Mouse (Mus musculus) heart, embryonic 16.5 days (tissue): ENCODE results near the gene Rnf113a2. TPM values are rescaled to one million over a fixed set of nuclear protein-coding genes. Genes with fewer than 3 reads are reported as not detected.
A peak's percentile ranks its signal among the peaks of the same experiment; 100 is the strongest.

ENCODE experiments used
- ATAC-seq: fragments of 200-750 bp; cut with Nextera tagmentation; replicated peaks from 2 replicates; pipeline ENCODE4 v1.8.0; 2017; ENCODE audit warnings: moderate number of reproducible peaks; ENCODE audit not compliant: insufficient read depth, low FRiP score; ENCODE audit errors: extremely low read depth
- H3K27ac ChIP-seq: fragments of 300-500 bp; sonication (generic); 2 replicates; pipeline ENCODE4 v1.5.1; 2014; ENCODE audit warnings: mild to moderate bottlenecking, low read length, control low read depth, moderate library complexity
- H3K27me3 ChIP-seq: fragments of 300-500 bp; sonication (generic); 2 replicates; pipeline ENCODE4 v1.6.1; 2014; ENCODE audit warnings: low read length, mixed read lengths; ENCODE audit not compliant: control insufficient read depth, insufficient read depth
- H3K36me3 ChIP-seq: fragments of 300-500 bp; sonication (generic); 2 replicates; pipeline ENCODE4 v1.6.1; 2014; ENCODE audit not compliant: control insufficient read depth, insufficient read depth
- H3K4me1 ChIP-seq: fragments of 300-500 bp; sonication (generic); 2 replicates; pipeline ENCODE4 v1.6.1; 2014; ENCODE audit warnings: low read length, mixed read lengths; ENCODE audit not compliant: control insufficient read depth, insufficient read depth
- H3K4me2 ChIP-seq: fragments of 300-500 bp; sonication (generic); 2 replicates; pipeline ENCODE4 v1.6.1; 2014; ENCODE audit warnings: low read depth, mild to moderate bottlenecking, control low read depth, low read length
- H3K4me3 ChIP-seq: fragments of 300-500 bp; sonication (generic); 2 replicates; pipeline ENCODE4 v1.5.1; 2014; ENCODE audit warnings: mild to moderate bottlenecking, control low read depth, low read length
- H3K9ac ChIP-seq: fragments of 300-500 bp; sonication (generic); 2 replicates; pipeline ENCODE4 v1.6.1; 2014; ENCODE audit warnings: low read length, control low read depth
- H3K9me3 ChIP-seq: fragments of 300-500 bp; sonication (generic); replicated peaks from 2 replicates; pipeline ENCODE4 v1.6.1; 2016; ENCODE audit warnings: low read length; ENCODE audit not compliant: control insufficient read depth
- WGBS: fragments of 180-500 bp; shearing (Covaris S2); extraction: QIAGEN DNeasy Blood & Tissue Kit; methylation state at CpG from one replicate; pipeline ENCODE4 v1.1.7; 2014; 5-methylcytosine and 5-hydroxymethylcytosine counted together
- polyA plus RNA-seq: library from polyadenylated mRNA; unstranded; fragments of >200 nt; fragmentation: Nextera tagmentation; extraction: Ambion mirVana; gene quantifications from 2 replicates; pipeline ENCODE4 v1.2.1, GENCODE M21; 2015

Gene Rnf113a2
- polyA plus RNA-seq, 1 experiment from 2014 or later: 25.1 TPM

DNA sequence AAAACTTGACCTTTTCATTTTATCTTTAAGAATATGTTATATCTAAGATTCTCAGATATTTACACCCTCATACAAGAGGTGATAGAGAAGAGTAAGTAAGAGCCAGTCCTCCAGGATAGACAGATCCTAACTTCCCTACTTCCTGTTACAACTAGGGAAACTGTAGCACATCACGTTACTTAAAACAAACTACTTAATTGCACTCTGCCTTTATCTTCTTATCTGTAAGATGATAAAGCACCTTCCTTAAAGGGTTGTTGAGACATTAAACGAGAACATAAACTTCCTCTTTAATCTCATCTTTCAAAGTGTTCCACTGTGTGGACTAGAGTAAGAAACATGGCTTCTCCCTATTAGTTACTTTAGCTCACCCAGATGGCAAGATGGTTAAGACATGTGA is 21.7 kb downstream of the Rnf113a2 start:
- peaks cover 11% of the 10 kb centered on the region for H3K36me3 ChIP-seq
- ATAC-seq: no peak
- H3K4me3 ChIP-seq: no peak overlapping the region
- H3K27ac ChIP-seq: no peak overlapping the region
- WGBS: 47% methylated on average over 2 of the region's 2 CpGs
- H3K4me1 ChIP-seq: peaks cover 2% of the 10 kb centered on the region; the same call in 1 of the 2 replicates
- H3K9ac ChIP-seq: no peak overlapping the region
- no peaks in the 10 kb centered on the region for H3K27me3 ChIP-seq
- no peak overlapping the region for H3K4me2 ChIP-seq
- no peaks in the 10 kb centered on the region for H3K9me3 ChIP-seq

- Histone ChIP-seq H3K9me3 (no peaks in the 10 kb centered on the region), H3K4me2 (no peak overlapping the region), H3K4me3 (no peak overlapping the region), H3K27ac (no peak overlapping the region), H3K4me1 (peaks cover 2% of the 10 kb centered on the region; the same call in 1 of the 2 replicates), H3K36me3 (peaks cover 9% of the 10 kb centered on the region), H3K9ac (no peak overlapping the region), H3K27me3 (no peaks in the 10 kb centered on the region)
- no peak for ATAC-seq
- WGBS: 66% methylated on average over 4 of the region's 4 CpGs
Measured at GRCm38 (mm10) chr12:84442526-84442925, 25.5 kb downstream of the Rnf113a2 start.

- H3K4me2 ChIP-seq: no peak overlapping the region
- H3K9ac ChIP-seq: no peak overlapping the region
- no peak for ATAC-seq
- peaks cover 10% of the 10 kb centered on the region for H3K4me1 ChIP-seq
- no peak overlapping the region for H3K27ac ChIP-seq
- H3K36me3 ChIP-seq: no peaks in the 10 kb centered on the region
- 77% methylated on average over 1 of the region's 1 CpGs for WGBS
- H3K27me3 ChIP-seq: no peaks in the 10 kb centered on the region
- H3K9me3 ChIP-seq: no peaks in the 10 kb centered on the region
- no peak overlapping the region for H3K4me3 ChIP-seq
Measured at GRCm38 (mm10) chr12:84447386-84447785, 30.4 kb downstream of the Rnf113a2 start.

DNA sequence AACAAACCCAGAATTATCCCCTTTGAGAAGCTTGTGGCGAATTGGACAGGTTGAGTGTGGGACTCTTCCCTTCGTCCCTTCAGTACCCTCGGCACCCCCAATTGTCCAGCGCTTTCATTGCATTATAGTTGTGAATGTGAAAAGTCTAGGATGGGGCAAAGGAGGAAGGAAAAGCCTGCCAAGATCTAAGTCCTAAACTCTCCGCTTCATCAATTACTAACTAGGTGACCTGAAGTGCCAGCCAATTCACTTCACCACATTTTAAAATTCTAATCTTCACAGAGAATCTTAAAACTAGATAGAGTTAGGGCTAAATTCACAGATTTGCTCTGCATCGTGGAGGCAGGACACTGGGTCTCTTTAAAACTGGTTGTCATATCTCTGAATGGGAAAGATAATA is 31.2 kb downstream of the Rnf113a2 start:
- no peaks in the 10 kb centered on the region for H3K9me3 ChIP-seq
- no peaks in the 10 kb centered on the region for H3K36me3 ChIP-seq
- no peaks in the 10 kb centered on the region for H3K27me3 ChIP-seq
- peaks cover 13% of the 10 kb centered on the region for H3K4me1 ChIP-seq
- no peak for ATAC-seq
- H3K4me3 ChIP-seq: no peak overlapping the region
- no peak overlapping the region for H3K9ac ChIP-seq
- no peak overlapping the region for H3K4me2 ChIP-seq
- no peak overlapping the region for H3K27ac ChIP-seq
- 81% methylated on average over 6 of the region's 6 CpGs for WGBS

- 44% methylated on average over 10 of the region's 10 CpGs for WGBS
- Histone ChIP-seq H3K4me1 (peaks cover 13% of the 10 kb centered on the region), H3K27me3 (no peaks in the 10 kb centered on the region), H3K27ac (peak overlapping the region; percentile 94), H3K4me3 (peak overlapping the region; percentile 95), H3K4me2 (peak overlapping the region; percentile 94), H3K9me3 (no peaks in the 10 kb centered on the region), H3K36me3 (no peaks in the 10 kb centered on the region), H3K9ac (peak overlapping the region; percentile 83)
- ATAC-seq: no peak
Measured at GRCm38 (mm10) chr12:84449887-84450286, 32.9 kb downstream of the Rnf113a2 start.

DNA sequence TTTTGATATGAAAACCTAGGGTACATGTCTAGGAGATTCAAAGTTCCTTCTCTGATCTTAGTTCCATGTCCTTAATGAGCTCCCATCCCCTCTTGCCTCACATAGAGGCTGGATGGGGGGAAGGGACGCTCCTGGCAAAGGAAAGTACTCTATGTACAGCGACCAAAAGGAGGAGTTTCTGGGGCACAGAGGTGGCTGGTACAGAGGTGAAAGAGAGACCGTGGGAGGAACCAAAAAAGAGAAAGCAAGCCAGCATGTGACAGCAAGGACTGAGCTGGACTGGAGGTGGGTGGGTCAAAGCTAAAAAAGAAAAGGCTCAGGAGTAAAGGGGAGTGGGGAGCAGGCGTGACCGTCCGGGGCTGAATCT is 33.3 kb downstream of the Rnf113a2 start:
- no peaks in the 10 kb centered on the region for H3K36me3 ChIP-seq
- H3K4me1 ChIP-seq: peaks cover 13% of the 10 kb centered on the region
- H3K27ac ChIP-seq: peak overlapping the region; percentile 94
- ATAC-seq: peak; percentile 14; the same call in 1 of the 2 replicates
- peak overlapping the region; percentile 94 for H3K4me2 ChIP-seq
- under 1% methylated on average over 6 of the region's 6 CpGs for WGBS
- peak overlapping the region; percentile 83 for H3K9ac ChIP-seq
- no peaks in the 10 kb centered on the region for H3K9me3 ChIP-seq
- peak overlapping the region; percentile 95 for H3K4me3 ChIP-seq
- H3K27me3 ChIP-seq: no peaks in the 10 kb centered on the region

- peak within 1 kb of the TSS; percentile 95 for H3K4me3 ChIP-seq
- under 1% methylated on average over 49 of the region's 49 CpGs for WGBS
- H3K4me2 ChIP-seq: peak within 1 kb of the TSS; percentile 99
- H3K27ac ChIP-seq: peak within 1 kb of the TSS; percentile 94
- peak; percentile 97 for ATAC-seq
- peaks cover 13% of the 10 kb centered on the region for H3K4me1 ChIP-seq
- no peaks in the 10 kb centered on the region for H3K27me3 ChIP-seq
- peak within 1 kb of the TSS; percentile 86 for H3K9ac ChIP-seq
- no peaks in the 10 kb centered on the region for H3K36me3 ChIP-seq
- no peaks in the 10 kb centered on the region for H3K9me3 ChIP-seq
Measured at GRCm38 (mm10) chr12:84450718-84451646, 34.0 kb downstream of the Rnf113a2 start, which contains the start of the genes Aldh6a1 and Lin52. TSS of gene Aldh6a1 (minus strand) at chr12:84451004. TSS of gene Lin52 (plus strand) at chr12:84451422.

DNA sequence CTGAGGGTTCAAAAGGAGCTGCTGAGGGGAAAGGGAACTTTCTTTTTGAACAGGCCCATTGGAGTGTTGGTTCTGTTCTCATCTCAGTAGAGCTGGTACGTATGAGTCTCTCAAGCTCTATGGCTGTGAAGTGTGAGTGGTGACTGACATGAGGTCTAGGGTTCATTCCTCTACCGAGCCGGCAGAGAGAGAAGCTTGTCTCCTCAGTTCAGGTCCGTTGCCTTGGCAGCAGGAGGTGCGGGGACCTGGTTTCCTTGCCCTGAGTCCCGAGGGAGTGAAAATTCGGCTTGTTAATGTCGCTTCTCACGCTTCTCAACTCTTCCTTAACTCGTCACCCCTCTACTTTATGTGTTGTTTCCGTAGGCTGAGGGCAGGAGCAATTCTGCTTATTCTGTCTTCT is 34.8 kb downstream of the Rnf113a2 start:
- Histone ChIP-seq H3K4me2 (peak overlapping the region; percentile 99), H3K27me3 (no peaks in the 10 kb centered on the region), H3K4me1 (peaks cover 13% of the 10 kb centered on the region), H3K9ac (peak overlapping the region; percentile 86), H3K27ac (peak overlapping the region; percentile 94), H3K4me3 (peak overlapping the region; percentile 95), H3K9me3 (no peaks in the 10 kb centered on the region), H3K36me3 (no peaks in the 10 kb centered on the region; the same call in 1 of the 2 replicates)
- WGBS: 2% methylated on average over 11 of the region's 11 CpGs
- no peak for ATAC-seq

- Histone ChIP-seq H3K27ac (no peak overlapping the region), H3K4me2 (no peak overlapping the region), H3K4me3 (no peak overlapping the region), H3K36me3 (peaks cover 27% of the 10 kb centered on the region), H3K4me1 (peaks cover 7% of the 10 kb centered on the region), H3K27me3 (no peaks in the 10 kb centered on the region), H3K9me3 (no peaks in the 10 kb centered on the region), H3K9ac (no peak overlapping the region)
- ATAC-seq: no peak
- 87% methylated on average over 3 of the region's 3 CpGs for WGBS
Measured at GRCm38 (mm10) chr12:84456911-84457310, 39.9 kb downstream of the Rnf113a2 start.
